Mouse (Mus musculus): ENCODE measurements around the gene Adamts16. TPM values are rescaled to one million over a fixed set of nuclear protein-coding genes. Genes with fewer than 3 reads are reported as not detected.

The Adamts16 gene
- total RNA-seq, 1 experiment from 2014 or later = not detected

GRCm38 (mm10) chr13:70789022-70789421 lies 52.6 kb downstream of the Adamts16 start:
- ATAC-seq (replicated peaks in 1 of 2; ENCODE audit: insufficient read depth in 1 of 2, low FRiP score in 2 of 2, low TSS enrichment in 1 of 2, low read depth in 1 of 2, poor library complexity in 2 of 2, severe bottlenecking in 2 of 2) = no peak

- ATAC-seq (replicated peaks in 1 of 2; ENCODE audit: insufficient read depth in 1 of 2, low FRiP score in 2 of 2, low TSS enrichment in 1 of 2, low read depth in 1 of 2, poor library complexity in 2 of 2, severe bottlenecking in 2 of 2) = no peak
Observed at GRCm38 (mm10) chr13:70785078-70785477, 56.5 kb downstream of the Adamts16 start.

GRCm38 (mm10) chr13:70784126-70784525 lies 57.5 kb downstream of the Adamts16 start:
- ATAC-seq (replicated peaks in 1 of 2; ENCODE audit: insufficient read depth in 1 of 2, low FRiP score in 2 of 2, low TSS enrichment in 1 of 2, low read depth in 1 of 2, poor library complexity in 2 of 2, severe bottlenecking in 2 of 2) = no peak

GRCm38 (mm10) chr13:70779781-70780180 lies 61.8 kb downstream of the Adamts16 start:
- no peak for ATAC-seq (replicated peaks in 1 of 2; ENCODE audit: insufficient read depth in 1 of 2, low FRiP score in 2 of 2, low TSS enrichment in 1 of 2, low read depth in 1 of 2, poor library complexity in 2 of 2, severe bottlenecking in 2 of 2)

- no peak for ATAC-seq (replicated peaks in 1 of 2; ENCODE audit: insufficient read depth in 1 of 2, low FRiP score in 2 of 2, low TSS enrichment in 1 of 2, low read depth in 1 of 2, poor library complexity in 2 of 2, severe bottlenecking in 2 of 2)
Observed at GRCm38 (mm10) chr13:70778872-70779554, 62.6 kb downstream of the Adamts16 start.

- ATAC-seq (replicated peaks in 1 of 2; ENCODE audit: insufficient read depth in 1 of 2, low FRiP score in 2 of 2, low TSS enrichment in 1 of 2, low read depth in 1 of 2, poor library complexity in 2 of 2, severe bottlenecking in 2 of 2) = no peak
Observed at GRCm38 (mm10) chr13:70771100-70771499, 70.5 kb downstream of the Adamts16 start.

- no peak for ATAC-seq (replicated peaks in 1 of 2; ENCODE audit: insufficient read depth in 1 of 2, low FRiP score in 2 of 2, low TSS enrichment in 1 of 2, low read depth in 1 of 2, poor library complexity in 2 of 2, severe bottlenecking in 2 of 2)
Observed at GRCm38 (mm10) chr13:70769156-70769555, 72.5 kb downstream of the Adamts16 start.

GRCm38 (mm10) chr13:70767462-70767861 lies 74.1 kb downstream of the Adamts16 start:
- no peak for ATAC-seq (replicated peaks in 1 of 2; ENCODE audit: insufficient read depth in 1 of 2, low FRiP score in 2 of 2, low TSS enrichment in 1 of 2, low read depth in 1 of 2, poor library complexity in 2 of 2, severe bottlenecking in 2 of 2)

- no peak for ATAC-seq (replicated peaks in 1 of 2; ENCODE audit: insufficient read depth in 1 of 2, low FRiP score in 2 of 2, low TSS enrichment in 1 of 2, low read depth in 1 of 2, poor library complexity in 2 of 2, severe bottlenecking in 2 of 2)
Observed at GRCm38 (mm10) chr13:70764682-70765081, 76.9 kb downstream of the Adamts16 start.

GRCm38 (mm10) chr13:70762586-70762985 lies 79.0 kb downstream of the Adamts16 start:
- ATAC-seq (replicated peaks in 1 of 2; ENCODE audit: insufficient read depth in 1 of 2, low FRiP score in 2 of 2, low TSS enrichment in 1 of 2, low read depth in 1 of 2, poor library complexity in 2 of 2, severe bottlenecking in 2 of 2) = no peak

GRCm38 (mm10) chr13:70761312-70761711 lies 80.3 kb downstream of the Adamts16 start:
- no peak for ATAC-seq (replicated peaks in 1 of 2; ENCODE audit: insufficient read depth in 1 of 2, low FRiP score in 2 of 2, low TSS enrichment in 1 of 2, low read depth in 1 of 2, poor library complexity in 2 of 2, severe bottlenecking in 2 of 2)

GRCm38 (mm10) chr13:70760186-70760585 lies 81.4 kb downstream of the Adamts16 start:
- ATAC-seq (replicated peaks in 1 of 2; ENCODE audit: insufficient read depth in 1 of 2, low FRiP score in 2 of 2, low TSS enrichment in 1 of 2, low read depth in 1 of 2, poor library complexity in 2 of 2, severe bottlenecking in 2 of 2) = no peak

GRCm38 (mm10) chr13:70746294-70747008 lies 95.2 kb downstream of the Adamts16 start:
- ATAC-seq (replicated peaks in 1 of 2; ENCODE audit: insufficient read depth in 1 of 2, low FRiP score in 2 of 2, low TSS enrichment in 1 of 2, low read depth in 1 of 2, poor library complexity in 2 of 2, severe bottlenecking in 2 of 2) = no peak

GRCm38 (mm10) chr13:70744416-70745038 lies 97.1 kb downstream of the Adamts16 start:
- ATAC-seq (replicated peaks in 1 of 2; ENCODE audit: insufficient read depth in 1 of 2, low FRiP score in 2 of 2, low TSS enrichment in 1 of 2, low read depth in 1 of 2, poor library complexity in 2 of 2, severe bottlenecking in 2 of 2) = no peak

- ATAC-seq (replicated peaks in 1 of 2; ENCODE audit: insufficient read depth in 1 of 2, low FRiP score in 2 of 2, low TSS enrichment in 1 of 2, low read depth in 1 of 2, poor library complexity in 2 of 2, severe bottlenecking in 2 of 2) = no peak
Observed at GRCm38 (mm10) chr13:70742693-70743092, 98.9 kb downstream of the Adamts16 start.

GRCm38 (mm10) chr13:70740281-70741240 lies 101.0 kb downstream of the Adamts16 start:
- no peak for ATAC-seq (replicated peaks in 1 of 2; ENCODE audit: insufficient read depth in 1 of 2, low FRiP score in 2 of 2, low TSS enrichment in 1 of 2, low read depth in 1 of 2, poor library complexity in 2 of 2, severe bottlenecking in 2 of 2)

GRCm38 (mm10) chr13:70738781-70739180 lies 102.8 kb downstream of the Adamts16 start:
- no peak for ATAC-seq (replicated peaks in 1 of 2; ENCODE audit: insufficient read depth in 1 of 2, low FRiP score in 2 of 2, low TSS enrichment in 1 of 2, low read depth in 1 of 2, poor library complexity in 2 of 2, severe bottlenecking in 2 of 2)

Data from hematopoietic stem cell, adult 5-6 weeks (primary cell).